Mouse (Mus musculus): ENCODE data around the gene Lpcat2b. TPM values are rescaled to one million over a fixed set of nuclear protein-coding genes. Genes with fewer than 3 reads are reported as not detected.
"Not testable (repeated sequence)": the region's sequence is repeated elsewhere in the genome, so short reads cannot be mapped to it uniquely, and the experiment has no call there.

Lpcat2b gene
- total RNA-seq (2014; rRNA removed): not detected in 2 replicates
- polyA plus RNA-seq (2015; fragmentation: Nextera tagmentation; extraction: Ambion mirVana): 0.05 TPM in 1 of 2 replicates, not detected in the other

DNA sequence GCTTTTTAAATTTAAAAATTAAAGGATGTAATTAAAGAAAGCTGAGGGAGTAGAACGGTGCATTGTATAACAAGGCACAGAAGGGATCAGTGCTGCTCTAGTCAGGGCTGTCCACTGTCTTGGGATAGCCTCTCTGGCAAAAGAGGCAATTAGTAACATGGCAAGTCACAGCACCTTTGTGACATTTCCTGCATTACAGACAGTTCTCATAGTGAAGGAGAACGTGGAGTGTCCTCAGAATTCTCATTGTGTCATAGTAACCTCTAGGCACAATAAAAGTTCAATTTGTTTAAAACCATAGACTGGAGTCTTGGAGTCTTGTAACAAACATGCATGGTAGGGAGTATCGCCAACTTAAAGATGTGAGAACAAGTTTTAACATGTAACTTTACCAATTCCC, at the start of gene Lpcat2b:
TSS of gene Lpcat2b (plus strand) at position 301 of the 400 bp plus-strand sequence.
- WGBS: 78% methylated on average over 3 of the region's 3 CpGs
- H3K4me3 ChIP-seq (ENCODE audit: low read depth, low read length): no peak within 1 kb of the TSS
- no peak within 1 kb of the TSS for H3K27ac ChIP-seq (ENCODE audit: low read depth, low read length)
- ATAC-seq (no peak), DNase-seq (no peak)
- no peak within 1 kb of the TSS for H3K9ac ChIP-seq
- no peaks in the 10 kb centered on the region for H3K27me3 ChIP-seq (ENCODE audit: insufficient read depth, low read length)
- TF ChIP-seq CTCF (IDR thresholded peaks at IDR 0.05; ENCODE audit: low read depth): no peak
- no peaks in the 10 kb centered on the region for H3K9me3 ChIP-seq (ENCODE audit: low read length)
- H3K36me3 ChIP-seq (ENCODE audit: insufficient read depth): no peaks in the 10 kb centered on the region
- H3K4me1 ChIP-seq (ENCODE audit: insufficient read depth): no peaks in the 10 kb centered on the region
- no peak within 1 kb of the TSS for H3K4me2 ChIP-seq (ENCODE audit: low read depth)

DNA sequence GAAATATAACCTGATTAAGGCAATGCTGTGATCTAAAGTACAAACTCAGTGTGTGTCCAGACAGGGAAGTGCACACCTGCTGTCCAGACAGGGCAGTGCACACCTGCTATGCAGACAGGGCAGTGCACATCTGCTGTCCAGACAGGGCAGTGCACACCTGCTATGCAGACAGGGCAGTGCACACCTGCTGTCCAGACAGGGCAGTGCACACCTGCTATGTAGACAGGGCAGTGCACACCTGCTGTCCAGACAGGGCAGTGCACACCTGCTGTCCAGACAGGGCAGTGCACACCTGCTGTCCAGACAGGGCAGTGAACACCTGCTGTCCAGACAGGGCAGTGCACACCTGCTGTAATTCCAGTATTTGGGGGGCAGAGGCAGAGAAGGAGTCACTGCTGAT, 44.9 kb upstream of the Lpcat2b start:
- not testable (repeated sequence) for H3K9me3 ChIP-seq (ENCODE audit: low read length); H3K36me3 ChIP-seq (ENCODE audit: insufficient read depth); DNase-seq; ATAC-seq; H3K27ac ChIP-seq (ENCODE audit: low read depth, low read length); H3K4me1 ChIP-seq (ENCODE audit: insufficient read depth); H3K27me3 ChIP-seq (ENCODE audit: insufficient read depth, low read length); H3K4me2 ChIP-seq (ENCODE audit: low read depth); H3K9ac ChIP-seq; H3K4me3 ChIP-seq (ENCODE audit: low read depth, low read length)
- 0 out of 2 replicates have a peak, but pooled peaks have one; percentile 13 for TF ChIP-seq CTCF (IDR thresholded peaks at IDR 0.05; ENCODE audit: low read depth)

- TF ChIP-seq CTCF (IDR thresholded peaks at IDR 0.05; ENCODE audit: low read depth): no peak
- Histone ChIP-seq H3K4me2 (ENCODE audit: low read depth) (no peak overlapping the region), H3K27me3 (ENCODE audit: insufficient read depth, low read length) (no peaks in the 10 kb centered on the region), H3K9me3 (ENCODE audit: low read length) (no peaks in the 10 kb centered on the region), H3K36me3 (ENCODE audit: insufficient read depth) (peaks cover 3% of the 10 kb centered on the region; the same call in 1 of the 2 replicates), H3K9ac (no peak overlapping the region), H3K4me1 (ENCODE audit: insufficient read depth) (no peaks in the 10 kb centered on the region), H3K27ac (ENCODE audit: low read depth, low read length) (no peak overlapping the region), H3K4me3 (ENCODE audit: low read depth, low read length) (no peak overlapping the region)
- no peak for DNase-seq
- WGBS: 77% methylated on average over 1 of the region's 1 CpGs
- ATAC-seq: no peak
These were observed 43.6 kb upstream of the Lpcat2b start for GRCm38 (mm10) chr5:107387788-107388187.

DNA sequence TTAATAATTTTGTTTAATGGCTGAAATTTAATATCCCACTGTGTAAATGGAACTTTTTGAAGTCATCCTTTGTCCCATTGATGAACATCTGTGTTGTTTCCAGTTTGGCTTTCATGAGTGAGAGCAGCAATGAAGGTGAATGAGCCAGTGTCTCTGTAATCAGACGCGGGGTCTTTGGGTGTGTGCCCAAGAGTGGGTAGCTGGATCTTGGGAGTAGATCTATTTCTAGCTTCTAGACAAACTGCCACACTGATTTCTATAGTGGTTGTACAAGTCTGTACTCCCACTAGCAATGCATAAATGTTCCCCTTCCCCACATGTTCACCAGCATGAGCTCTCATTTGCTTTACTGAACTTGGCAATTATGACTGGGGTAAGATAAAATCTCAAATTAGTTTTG, 42.0 kb upstream of the Lpcat2b start:
- TF ChIP-seq CTCF (IDR thresholded peaks at IDR 0.05; ENCODE audit: low read depth): no peak
- no peak for DNase-seq
- Histone ChIP-seq H3K4me2 (ENCODE audit: low read depth) (no peak overlapping the region), H3K27ac (ENCODE audit: low read depth, low read length) (no peak overlapping the region), H3K27me3 (ENCODE audit: insufficient read depth, low read length) (no peaks in the 10 kb centered on the region), H3K4me1 (ENCODE audit: insufficient read depth) (no peaks in the 10 kb centered on the region), H3K4me3 (ENCODE audit: low read depth, low read length) (no peak overlapping the region), H3K9me3 (ENCODE audit: low read length) (no peaks in the 10 kb centered on the region), H3K36me3 (ENCODE audit: insufficient read depth) (no peaks in the 10 kb centered on the region), H3K9ac (no peak overlapping the region)
- WGBS: 79% methylated on average over 2 of the region's 2 CpGs
- ATAC-seq: no peak

DNA sequence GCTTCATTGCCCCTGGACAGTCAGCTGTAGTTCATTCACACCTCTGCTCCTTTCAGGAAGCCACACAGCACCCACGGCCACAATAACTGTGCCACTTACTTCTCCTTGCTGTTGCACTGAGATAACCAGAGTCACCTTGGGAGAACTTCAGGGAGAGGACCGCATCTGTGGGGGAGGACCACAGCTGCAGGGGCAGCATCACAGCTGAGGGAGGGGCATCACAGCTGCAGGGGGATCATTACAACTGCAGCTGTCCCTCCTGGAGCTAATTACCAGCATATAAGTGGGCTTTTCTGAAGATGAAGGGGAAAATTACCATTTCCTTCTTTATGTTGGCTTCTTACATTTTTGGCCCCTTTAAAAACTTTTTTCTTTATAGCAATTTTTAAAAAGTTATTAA, 36.9 kb upstream of the Lpcat2b start:
- no peak for ATAC-seq

GRCm38 (mm10) chr5:107402436-107402835, 28.9 kb upstream of the Lpcat2b start, which contains the start of gene Ephx4:
TSS of gene Ephx4 (plus strand) at chr5:107402736.
- Histone ChIP-seq H3K4me1 (ENCODE audit: insufficient read depth) (no peaks in the 10 kb centered on the region), H3K36me3 (ENCODE audit: insufficient read depth) (no peaks in the 10 kb centered on the region), H3K27me3 (ENCODE audit: insufficient read depth, low read length) (no peaks in the 10 kb centered on the region), H3K4me3 (ENCODE audit: low read depth, low read length) (peak within 1 kb of the TSS; percentile 63), H3K9ac (peak within 1 kb of the TSS; percentile 69), H3K27ac (ENCODE audit: low read depth, low read length) (peak within 1 kb of the TSS; percentile 9), H3K4me2 (ENCODE audit: low read depth) (peak within 1 kb of the TSS; percentile 94), H3K9me3 (ENCODE audit: low read length) (no peaks in the 10 kb centered on the region)
- no peak for DNase-seq
- ATAC-seq: no peak
- TF ChIP-seq CTCF (IDR thresholded peaks at IDR 0.05; ENCODE audit: low read depth): no peak
- WGBS: 15% methylated on average over 5 of the region's 5 CpGs

More for the DNA sequence above, 36.9 kb upstream of the Lpcat2b start:
- H3K36me3 ChIP-seq (ENCODE audit: insufficient read depth): no peaks in the 10 kb centered on the region
- no peak overlapping the region for H3K4me3 ChIP-seq (ENCODE audit: low read depth, low read length)
- WGBS: 75% methylated on average over 2 of the region's 2 CpGs
- no peak overlapping the region for H3K9ac ChIP-seq
- H3K9me3 ChIP-seq (ENCODE audit: low read length): no peaks in the 10 kb centered on the region
- H3K4me1 ChIP-seq (ENCODE audit: insufficient read depth): no peaks in the 10 kb centered on the region
- H3K4me2 ChIP-seq (ENCODE audit: low read depth): no peak overlapping the region
- DNase-seq: no peak
- H3K27me3 ChIP-seq (ENCODE audit: insufficient read depth, low read length): no peaks in the 10 kb centered on the region
- H3K27ac ChIP-seq (ENCODE audit: low read depth, low read length): no peak overlapping the region
- no peak for TF ChIP-seq CTCF (IDR thresholded peaks at IDR 0.05; ENCODE audit: low read depth)

- peak; percentile 23 for DNase-seq
- H3K9ac ChIP-seq: peak overlapping the region; percentile 69
- under 1% methylated on average over 70 of the region's 80 CpGs for whole genome bisulfite sequencing
These were observed 28.1 kb upstream of the Lpcat2b start for GRCm38 (mm10) chr5:107403011-107403946.

More at GRCm38 (mm10) chr5:107403011-107403946, 28.1 kb upstream of the Lpcat2b start:
- Histone ChIP-seq H3K4me1 (ENCODE audit: insufficient read depth) (no peaks in the 10 kb centered on the region), H3K27me3 (ENCODE audit: insufficient read depth, low read length) (no peaks in the 10 kb centered on the region), H3K27ac (ENCODE audit: low read depth, low read length) (peak overlapping the region; percentile 9), H3K36me3 (ENCODE audit: insufficient read depth) (no peaks in the 10 kb centered on the region), H3K4me3 (ENCODE audit: low read depth, low read length) (peak overlapping the region; percentile 63), H3K4me2 (ENCODE audit: low read depth) (peak overlapping the region; percentile 94), H3K9me3 (ENCODE audit: low read length) (no peaks in the 10 kb centered on the region)
- peak; percentile 73 for ATAC-seq
- no peak for TF ChIP-seq CTCF (IDR thresholded peaks at IDR 0.05; ENCODE audit: low read depth)

Data from forebrain, postnatal 0 days (tissue).